Mouse (Mus musculus) cerebellum, adult 11 months (tissue): ENCODE measurements around the gene Tlr5.

Experiments used
- DNase-seq: peaks from one replicate; pipeline ENCODE4 v3.0.0; 2022

Tlr5 gene

DNA sequence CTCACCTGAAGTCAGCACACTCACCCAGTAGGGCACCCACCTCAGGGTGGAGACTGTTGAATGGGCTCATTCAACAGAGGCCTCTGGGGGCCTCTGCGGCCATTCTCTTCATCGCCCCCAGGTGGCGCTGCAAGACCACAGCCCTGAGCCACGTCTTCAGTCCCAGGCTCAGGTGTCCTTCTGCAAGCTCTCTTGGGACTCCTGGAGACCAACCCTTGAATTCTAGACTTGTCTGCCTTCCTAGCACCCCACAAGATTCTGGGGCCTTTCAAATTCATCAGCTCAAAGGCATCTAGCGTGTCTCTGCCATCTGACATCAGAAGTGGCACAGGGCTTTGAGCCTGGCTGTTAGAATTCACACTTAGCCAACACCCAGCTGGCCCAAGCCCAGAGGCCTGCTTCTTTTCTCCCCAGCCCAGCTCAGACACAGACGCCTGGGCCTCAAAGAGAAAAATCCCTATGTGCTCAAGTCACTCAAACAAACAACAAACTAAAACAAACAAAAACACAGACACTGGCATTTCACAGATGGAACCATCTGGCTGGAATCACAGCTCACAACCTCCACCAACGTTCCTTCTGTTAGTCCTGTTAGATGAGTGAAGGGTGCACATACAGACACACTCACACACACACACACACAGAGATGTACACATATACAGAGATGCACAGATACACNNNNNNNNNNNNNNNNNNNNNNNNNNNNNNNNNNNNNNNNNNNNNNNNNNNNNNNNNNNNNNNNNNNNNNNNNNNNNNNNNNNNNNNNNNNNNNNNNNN, 36.6 kb downstream of the Tlr5 start:
- peak; percentile 36 for DNase-seq
